Mouse (Mus musculus): ENCODE measurements at regions not wholly inside any gene's neighbourhood (a gene's known extent, or its start where the extent isn't known, plus 50 kb on each side); places are given as distances from the start of the nearest gene placed in this dataset.

GRCm38 (mm10) chr5:90000758-90001157, 117.6 kb upstream of the Adamts3 start:
- TF ChIP-seq CTCF (IDR thresholded peaks at IDR 0.05; ENCODE audit: extremely low read depth, insufficient read depth, low read length) (no peak), POLR2A (IDR thresholded peaks at IDR 0.05; ENCODE audit: extremely low read depth, insufficient read depth, low read length) (no peak)

Data from cortical plate, adult 2 months (tissue).